Mouse (Mus musculus) bone marrow macrophage, adult 2 months (primary cell): ENCODE data around the gene Galns.

ENCODE experiments used
- CTCF ChIP-seq: IDR thresholded peaks from 2 replicates; pipeline ENCODE4 v1.5.1; 2012; ENCODE audit warnings: low read depth, mild to moderate bottlenecking, low read length, moderate library complexity
- POLR2A ChIP-seq: IDR thresholded peaks from 2 replicates; pipeline ENCODE4 v1.6.1; 2012; ENCODE audit warnings: mild to moderate bottlenecking, low read depth, low read length, borderline replicate concordance

GRCm38 (mm10) chr8:122550234-122550994, 60.8 kb downstream of the Galns start:
- no peak for TF ChIP-seq CTCF
- TF ChIP-seq POLR2A, result no peak
